Mouse (Mus musculus) kidney, embryonic 15.5 days (tissue): ENCODE data around the gene Hmga1. TPM values are rescaled to one million over a fixed set of nuclear protein-coding genes. Genes with fewer than 3 reads are reported as not detected.

Source experiments
- ATAC-seq: fragments of 200-750 bp; cut with Nextera tagmentation; replicated peaks from 2 replicates; pipeline ENCODE4 v1.8.0; 2017; ENCODE audit warnings: moderate TSS enrichment; ENCODE audit not compliant: low FRiP score
- H3K27ac ChIP-seq: fragments of 300-500 bp; sonication (generic); 2 replicates; pipeline ENCODE4 v1.5.1; 2015; ENCODE audit warnings: mild to moderate bottlenecking, inconsistent platforms
- H3K27me3 ChIP-seq: fragments of 300-500 bp; sonication (generic); 2 replicates; pipeline ENCODE4 v1.6.1; 2015; ENCODE audit warnings: inconsistent platforms
- H3K36me3 ChIP-seq: fragments of 300-500 bp; sonication (generic); 2 replicates; pipeline ENCODE4 v1.6.1; 2015; ENCODE audit warnings: inconsistent platforms
- H3K4me1 ChIP-seq: fragments of 300-500 bp; sonication (generic); 2 replicates; pipeline ENCODE4 v1.6.1; 2015; ENCODE audit warnings: inconsistent platforms
- H3K4me2 ChIP-seq: fragments of 300-500 bp; sonication (generic); 2 replicates; pipeline ENCODE4 v1.6.1; 2015; ENCODE audit warnings: moderate library complexity, mild to moderate bottlenecking, inconsistent platforms
- H3K4me3 ChIP-seq: fragments of 300-500 bp; sonication (generic); replicated peaks from 2 replicates; pipeline ENCODE4 v1.5.1; 2015; ENCODE audit warnings: mild to moderate bottlenecking, inconsistent platforms
- H3K9ac ChIP-seq: fragments of 300-500 bp; sonication (generic); 2 replicates; pipeline ENCODE4 v1.6.1; 2015; ENCODE audit warnings: mild to moderate bottlenecking, inconsistent platforms
- H3K9me3 ChIP-seq: fragments of 300-500 bp; sonication (generic); replicated peaks from 2 replicates; pipeline ENCODE4 v1.6.1; 2016; ENCODE audit warnings: inconsistent platforms
- WGBS: fragments of 180-500 bp; shearing (Covaris S2); methylation state at CpG from one replicate; pipeline ENCODE4 v1.1.7; 2015; ENCODE audit warnings: mixed read lengths; 5-methylcytosine and 5-hydroxymethylcytosine counted together
- polyA plus RNA-seq: library from polyadenylated mRNA; unstranded; fragments of >200 nt; fragmentation: Nextera tagmentation; extraction: Ambion mirVana; gene quantifications from 2 replicates; pipeline ENCODE4 v1.2.1, GENCODE M21; 2015

Gene Hmga1
- polyA plus RNA-seq, 1 experiment from 2014 or later, result 269 TPM

- H3K9me3 ChIP-seq, result no peaks in the 10 kb centered on the region
- H3K9ac ChIP-seq, result no peak overlapping the region
- ATAC-seq, result no peak
- no peak overlapping the region for H3K27ac ChIP-seq
- no peaks in the 10 kb centered on the region for H3K27me3 ChIP-seq
- peaks cover 10% of the 10 kb centered on the region for H3K36me3 ChIP-seq
- WGBS, result 72% methylated on average over 5 of the region's 5 CpGs
- H3K4me2 ChIP-seq, result no peak overlapping the region
- peaks cover 51% of the 10 kb centered on the region for H3K4me1 ChIP-seq
- H3K4me3 ChIP-seq, result no peak overlapping the region
Observed at GRCm38 (mm10) chr17:27600869-27601268, 44.6 kb downstream of the Hmga1 start.

GRCm38 (mm10) chr17:27603036-27603435 lies 46.7 kb downstream of the Hmga1 start:
- WGBS, result 88% methylated on average over 2 of the region's 2 CpGs

GRCm38 (mm10) chr17:27603522-27604234 lies 47.4 kb downstream of the Hmga1 start:
- Histone ChIP-seq H3K9me3 (no peaks in the 10 kb centered on the region), H3K36me3 (0 out of 2 replicates have a peak, but pooled peaks cover 5% of the 10 kb centered on the region), H3K4me1 (peaks cover 30% of the 10 kb centered on the region), H3K27me3 (no peaks in the 10 kb centered on the region), H3K4me2 (no peak overlapping the region), H3K4me3 (no peak overlapping the region), H3K9ac (no peak overlapping the region), H3K27ac (no peak overlapping the region)
- no peak for ATAC-seq
- WGBS, result 82% methylated on average over 21 of the region's 21 CpGs

More at GRCm38 (mm10) chr17:27603036-27603435, 46.7 kb downstream of the Hmga1 start:
- Histone ChIP-seq H3K4me1 (peaks cover 36% of the 10 kb centered on the region), H3K27me3 (no peaks in the 10 kb centered on the region), H3K36me3 (0 out of 2 replicates have a peak, but pooled peaks cover 1% of the 10 kb centered on the region), H3K4me3 (no peak overlapping the region), H3K9me3 (no peaks in the 10 kb centered on the region), H3K4me2 (no peak overlapping the region), H3K27ac (no peak overlapping the region), H3K9ac (no peak overlapping the region)
- ATAC-seq, result no peak

- Histone ChIP-seq H3K4me1 (peaks cover 31% of the 10 kb centered on the region), H3K27ac (no peak overlapping the region), H3K4me2 (no peak overlapping the region), H3K36me3 (peaks cover 13% of the 10 kb centered on the region), H3K4me3 (no peak overlapping the region), H3K9me3 (no peaks in the 10 kb centered on the region), H3K9ac (no peak overlapping the region), H3K27me3 (no peaks in the 10 kb centered on the region)
- ATAC-seq, result no peak
- WGBS, result 83% methylated on average over 7 of the region's 7 CpGs
Observed at GRCm38 (mm10) chr17:27609576-27609975, 53.3 kb downstream of the Hmga1 start.

GRCm38 (mm10) chr17:27610679-27611518 lies 54.6 kb downstream of the Hmga1 start:
- H3K27me3 ChIP-seq, result no peaks in the 10 kb centered on the region
- 57% methylated on average over 10 of the region's 10 CpGs for WGBS
- no peak overlapping the region for H3K4me3 ChIP-seq
- no peak for ATAC-seq
- no peaks in the 10 kb centered on the region for H3K9me3 ChIP-seq
- H3K4me2 ChIP-seq, result no peak overlapping the region
- H3K36me3 ChIP-seq, result peaks cover 13% of the 10 kb centered on the region
- H3K9ac ChIP-seq, result no peak overlapping the region
- H3K4me1 ChIP-seq, result peaks cover 34% of the 10 kb centered on the region
- 0 out of 2 replicates have a peak overlapping the region, but pooled peaks have one; percentile 2 for H3K27ac ChIP-seq

GRCm38 (mm10) chr17:27611519-27611884 lies 55.2 kb downstream of the Hmga1 start:
- Histone ChIP-seq H3K4me2 (no peak overlapping the region), H3K36me3 (peaks cover 15% of the 10 kb centered on the region), H3K27ac (0 out of 2 replicates have a peak overlapping the region, but pooled peaks have one; percentile 2), H3K4me3 (no peak overlapping the region), H3K9ac (no peak overlapping the region), H3K4me1 (peaks cover 34% of the 10 kb centered on the region), H3K27me3 (no peaks in the 10 kb centered on the region), H3K9me3 (no peaks in the 10 kb centered on the region)
- 43% methylated on average over 3 of the region's 3 CpGs for WGBS
- ATAC-seq, result no peak

- Histone ChIP-seq H3K4me1 (peaks cover 34% of the 10 kb centered on the region), H3K27ac (no peak overlapping the region), H3K27me3 (no peaks in the 10 kb centered on the region), H3K4me2 (no peak overlapping the region), H3K36me3 (peaks cover 20% of the 10 kb centered on the region), H3K9ac (no peak overlapping the region), H3K4me3 (no peak overlapping the region), H3K9me3 (no peaks in the 10 kb centered on the region)
- 80% methylated on average over 5 of the region's 5 CpGs for WGBS
- ATAC-seq, result no peak
Observed at GRCm38 (mm10) chr17:27611994-27612393, 55.7 kb downstream of the Hmga1 start.

GRCm38 (mm10) chr17:27613016-27613415 lies 56.7 kb downstream of the Hmga1 start:
- Histone ChIP-seq H3K9ac (no peak overlapping the region), H3K36me3 (peaks cover 29% of the 10 kb centered on the region), H3K27me3 (no peaks in the 10 kb centered on the region), H3K9me3 (peaks cover 7% of the 10 kb centered on the region; the same call in 1 of the 2 replicates), H3K4me1 (peaks cover 34% of the 10 kb centered on the region), H3K27ac (no peak overlapping the region), H3K4me3 (no peak overlapping the region), H3K4me2 (no peak overlapping the region)
- WGBS, result 83% methylated on average over 4 of the region's 4 CpGs
- no peak for ATAC-seq

Other genes with a start within 250 kb of the Hmga1 start
- gene Grm4, start 35.1 kb upstream of the Hmga1 start, polyA plus RNA-seq, result 1.0 and 1.2 TPM in 2 replicates
- gene AI413582, start 9.3 kb downstream of the Hmga1 start, polyA plus RNA-seq, result 14.1 and 17.3 TPM in 2 replicates
- 75.2 and 81.5 TPM in 2 replicates for gene Nudt3, start 67.0 kb downstream of the Hmga1 start, polyA plus RNA-seq
- not detected in 2 replicates for gene RPS10-NUDT3, start 78.7 kb downstream of the Hmga1 start, polyA plus RNA-seq
- 973 and 1,016 TPM in 2 replicates for gene Rps10, start 80.2 kb downstream of the Hmga1 start, polyA plus RNA-seq
- gene Pacsin1, start 99.0 kb downstream of the Hmga1 start, polyA plus RNA-seq, result 0.99 and 1.5 TPM in 2 replicates
- 0.16 and 1.4 TPM in 2 replicates for gene Spdef, start 172.5 kb downstream of the Hmga1 start, polyA plus RNA-seq